Mouse (Mus musculus) B cell, adult 62 days (primary cell): Measurements from ENCODE around the gene Mink1. TPM values are rescaled to one million over a fixed set of nuclear protein-coding genes. Genes with fewer than 3 reads are reported as not detected.

Experiments used
- total RNA-seq: library from RNA; stranded (reverse); gene quantifications from 4 replicates; pipeline ENCODE4 v1.2.4, GENCODE M21; 2023

Gene Mink1
- 83.2 to 99.3 TPM (median 92.6 TPM) in 4 replicates for total RNA-seq

DNA sequence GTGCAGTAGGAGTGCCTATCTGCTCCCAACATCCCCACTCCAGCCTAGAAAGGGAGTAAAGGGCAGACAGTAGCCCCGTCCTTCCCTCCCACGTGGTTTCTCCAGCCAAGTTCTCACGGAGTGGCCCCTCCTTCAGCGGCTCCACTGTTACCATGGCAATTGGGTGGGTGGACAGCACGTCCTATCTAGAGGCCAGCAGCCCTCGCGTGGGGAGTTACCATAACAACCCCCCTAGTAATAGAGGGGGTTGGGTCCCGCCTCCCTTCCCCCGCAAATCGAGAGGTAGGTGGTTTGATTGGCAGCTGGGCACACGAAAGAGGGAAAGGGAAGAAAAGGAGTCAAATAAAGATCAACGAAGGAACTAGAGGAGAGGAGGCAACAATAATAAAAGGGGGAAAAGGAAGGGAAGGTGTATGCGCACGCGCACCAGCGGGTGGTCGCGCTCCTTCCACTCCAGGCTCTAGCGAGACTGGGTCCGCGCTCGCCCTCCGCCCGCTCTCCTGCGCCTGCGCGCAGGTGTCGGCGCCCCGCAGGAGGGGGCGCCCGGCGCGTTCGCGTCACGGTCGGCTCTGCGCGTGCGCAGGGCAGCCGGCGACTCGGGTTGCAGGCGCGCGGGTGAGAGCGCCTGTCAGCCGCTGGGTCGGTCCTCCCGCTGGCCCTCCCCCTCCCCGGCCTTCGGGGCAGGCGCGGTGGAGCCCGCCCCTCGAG, at the start of gene Mink1:
Mink1 (plus strand) TSS at position 595 of the 708 bp plus-strand sequence.

DNA sequence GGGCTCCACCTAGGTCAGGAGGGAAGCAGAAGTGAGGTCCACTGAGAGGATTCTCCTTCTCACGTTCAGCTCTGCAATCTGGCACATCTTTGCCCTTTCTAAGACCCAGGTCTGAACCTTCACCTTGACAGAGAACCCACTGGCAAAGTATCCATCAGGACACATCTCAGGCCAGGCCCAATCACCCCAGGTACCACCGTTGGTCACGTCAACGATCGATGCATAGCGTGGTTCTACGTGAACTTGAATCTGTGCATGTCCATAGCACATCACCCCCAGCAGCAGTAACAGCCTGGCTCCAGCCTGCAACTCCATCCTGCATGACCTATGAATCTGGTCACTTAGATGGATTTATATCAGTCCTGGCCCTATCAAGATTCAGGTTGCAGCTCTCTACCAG, 48.4 kb upstream of the Mink1 start, which contains the start of gene Vmo1:
Vmo1 (minus strand) TSS at position 329 of the 400 bp plus-strand sequence.

DNA sequence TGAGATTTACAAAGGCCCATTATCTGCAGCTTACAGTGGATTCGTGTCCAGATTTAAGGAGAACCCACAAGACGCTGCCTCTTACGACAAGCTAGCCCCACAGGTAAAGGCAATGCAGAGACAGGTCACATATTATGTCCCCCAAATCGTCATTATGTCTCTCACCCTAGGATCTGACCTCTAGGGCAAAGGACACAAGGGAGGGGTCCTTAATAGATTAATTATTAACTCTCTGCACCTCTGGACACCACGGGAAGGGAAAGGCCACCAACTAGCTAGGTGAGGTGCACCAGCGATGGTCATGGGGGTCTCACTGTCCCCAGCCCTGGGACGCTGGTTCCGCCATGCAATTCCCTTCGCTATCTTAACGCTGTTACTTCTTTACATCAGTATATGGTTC, 43.8 kb upstream of the Mink1 start, which contains the start of gene Gltpd2:
Gltpd2 (plus strand) TSS at position 274 of the 400 bp plus-strand sequence.

DNA sequence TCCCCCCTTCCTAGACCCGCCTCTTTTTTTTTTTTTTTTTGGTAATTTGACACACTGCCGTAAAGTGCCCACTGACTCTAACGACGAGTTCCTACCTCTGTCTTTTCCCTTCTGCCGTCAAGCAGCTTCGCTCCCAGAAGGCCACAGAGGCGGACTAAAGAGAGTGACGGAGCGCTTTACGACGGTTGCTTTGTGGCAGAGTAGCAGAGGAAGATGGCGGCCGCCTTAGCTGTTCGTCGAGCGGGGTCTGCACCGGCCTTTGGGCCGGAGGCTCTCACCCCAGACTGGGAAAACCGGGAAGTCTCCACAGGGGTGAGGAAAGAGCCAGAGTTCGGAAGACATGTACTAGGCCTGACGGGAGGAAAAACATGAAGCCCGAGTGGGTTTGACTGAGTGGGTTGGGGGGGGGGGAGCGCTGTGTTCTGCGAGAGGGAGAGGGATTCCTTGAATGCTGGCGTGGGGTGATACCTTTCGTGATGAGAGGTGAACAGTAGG, 37.5 kb upstream of the Mink1 start, which contains the start of gene Psmb6:
Psmb6 (plus strand) TSS at position 184 of the 495 bp plus-strand sequence.

DNA sequence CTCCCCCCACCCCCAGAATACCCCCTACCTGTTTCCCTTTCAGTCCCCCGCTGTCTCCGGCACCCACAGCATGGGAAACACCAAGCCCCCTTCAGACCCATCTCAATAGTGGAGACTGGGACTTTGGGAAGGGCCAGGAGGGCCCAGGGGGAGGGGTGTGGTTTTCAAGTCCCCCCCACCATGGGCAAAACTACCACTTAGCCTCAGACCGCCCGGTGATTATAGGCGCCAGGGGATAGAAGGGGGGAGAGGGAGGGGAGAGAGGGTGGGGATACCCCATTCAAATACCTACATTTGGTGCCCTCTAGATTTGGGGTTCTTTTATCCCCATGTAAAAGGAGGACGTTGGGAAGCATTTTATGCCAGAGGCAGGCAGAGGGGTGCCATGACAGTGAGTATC, 29.8 kb upstream of the Mink1 start, which contains the start of gene Gm40193:
Gm40193 (minus strand) TSS at position 101 of the 400 bp plus-strand sequence.

DNA sequence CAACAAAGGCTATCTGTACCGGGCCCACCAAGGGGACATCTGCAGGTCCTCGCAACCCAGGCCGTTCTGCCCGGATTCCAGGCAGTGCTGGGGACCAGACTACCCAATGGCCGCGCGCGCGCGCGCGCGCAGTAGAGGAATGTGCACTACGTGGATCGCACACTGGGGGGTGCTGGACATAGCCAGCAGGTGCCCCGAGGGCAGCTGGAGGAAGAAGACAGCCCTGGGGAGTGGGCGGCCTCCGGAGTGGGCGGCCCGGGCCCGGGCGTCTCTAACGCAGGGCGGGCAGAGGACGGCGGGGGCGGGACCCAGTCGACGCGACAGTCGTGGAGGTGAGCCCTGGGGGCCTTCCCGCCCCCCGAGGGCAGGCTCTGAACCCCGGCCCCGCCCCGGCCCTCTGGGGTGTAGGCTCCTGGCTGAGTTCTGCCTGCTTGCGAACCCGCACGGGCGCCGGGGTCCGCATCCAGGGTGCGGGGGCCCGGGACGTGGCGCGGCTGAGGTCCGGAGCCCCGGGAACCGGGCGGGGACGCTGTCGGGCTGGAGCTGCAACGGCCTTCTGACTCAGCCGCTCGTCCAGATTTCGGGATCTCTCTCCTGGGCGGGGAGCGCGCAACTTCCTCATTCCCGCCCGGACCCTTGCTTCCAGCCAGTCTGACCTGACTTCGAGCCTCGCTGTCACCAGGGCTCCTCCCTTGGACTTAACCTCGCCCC, 22.6 kb upstream of the Mink1 start, which contains the start of gene Pld2:
Pld2 (plus strand) TSS at position 188 of the 711 bp plus-strand sequence.

DNA sequence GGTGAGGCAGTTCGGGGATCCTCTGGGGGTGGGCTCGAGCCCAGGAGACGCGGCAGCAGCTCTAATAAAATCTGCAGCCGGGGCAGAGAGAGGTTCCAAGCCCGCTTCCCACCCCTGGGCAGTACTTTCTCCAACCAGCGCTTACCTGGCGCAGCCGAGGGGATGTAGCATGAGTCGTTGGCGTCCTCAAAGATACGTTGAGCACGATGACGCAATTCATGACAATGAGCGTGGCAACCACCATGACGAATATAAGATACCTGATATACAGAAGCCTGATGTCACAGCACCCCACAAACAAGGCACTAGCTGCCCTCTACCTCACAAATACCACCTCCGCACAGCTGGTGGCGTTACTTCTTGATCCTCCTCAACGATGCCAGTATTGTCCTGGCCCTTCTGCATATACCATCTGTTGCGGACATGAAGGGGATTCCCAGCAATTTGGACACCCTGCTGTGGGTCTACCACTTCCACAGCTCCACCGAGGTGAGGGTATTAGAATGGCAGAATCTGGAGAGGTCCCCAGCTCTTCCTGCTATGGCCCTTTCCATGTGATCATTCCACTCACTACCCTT, 52.9 kb downstream of the Mink1 start, which contains the start of gene 4930544D05Rik:
4930544D05Rik (plus strand) TSS at position 333 of the 578 bp plus-strand sequence.

DNA sequence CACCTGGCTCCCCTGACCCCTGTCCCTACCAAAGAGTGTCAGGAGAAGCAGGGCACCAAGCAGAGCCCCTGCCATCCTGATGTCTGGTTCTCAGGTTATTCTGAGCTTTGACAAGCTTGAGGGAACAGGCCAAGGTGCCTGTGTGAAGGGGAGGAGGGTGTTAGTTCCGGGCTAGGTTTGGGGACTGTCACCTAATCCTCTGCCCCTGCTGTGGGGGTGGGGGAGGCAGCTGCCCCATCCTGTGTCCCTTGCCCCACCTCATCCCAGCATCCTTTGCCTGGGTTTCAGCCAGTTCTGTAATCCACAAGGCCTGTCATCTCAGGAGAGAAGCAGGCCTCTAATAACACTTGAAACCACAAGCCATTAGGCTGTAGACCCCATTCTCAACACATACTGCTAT, 56.4 kb downstream of the Mink1 start, which contains the start of gene Chrne:
Chrne (minus strand) TSS at position 116 of the 400 bp plus-strand sequence.

DNA sequence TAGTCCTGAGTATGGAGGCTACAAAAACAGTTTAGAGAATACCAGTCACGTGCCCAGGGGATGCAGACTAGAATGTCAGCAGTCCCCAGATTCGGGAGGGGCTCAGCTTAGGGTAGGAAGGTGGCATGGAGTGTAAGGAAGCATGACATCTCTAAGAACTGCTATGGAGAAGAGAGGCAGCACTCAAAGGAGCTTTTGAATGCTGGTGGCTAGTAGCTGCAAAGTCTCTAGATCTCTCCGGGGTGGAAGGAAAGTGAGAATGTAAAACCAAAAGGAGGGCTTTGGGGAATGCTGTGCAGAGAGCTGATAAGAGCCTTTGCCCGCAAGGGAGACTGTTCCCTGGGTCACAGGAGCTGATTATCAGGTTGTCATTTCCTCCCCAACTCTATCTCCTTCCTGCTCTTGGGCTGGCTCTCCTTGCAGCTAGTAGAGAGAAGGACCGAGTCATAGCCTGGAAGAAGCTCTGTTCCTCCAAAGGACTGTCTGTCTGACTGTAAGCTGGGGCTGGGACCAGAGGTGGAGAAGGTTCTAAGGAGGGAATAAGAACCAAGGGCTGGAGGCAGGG, 76.1 kb downstream of the Mink1 start, which contains the start of gene Gp1ba:
Gp1ba (plus strand) TSS at position 409 of the 565 bp plus-strand sequence.

DNA sequence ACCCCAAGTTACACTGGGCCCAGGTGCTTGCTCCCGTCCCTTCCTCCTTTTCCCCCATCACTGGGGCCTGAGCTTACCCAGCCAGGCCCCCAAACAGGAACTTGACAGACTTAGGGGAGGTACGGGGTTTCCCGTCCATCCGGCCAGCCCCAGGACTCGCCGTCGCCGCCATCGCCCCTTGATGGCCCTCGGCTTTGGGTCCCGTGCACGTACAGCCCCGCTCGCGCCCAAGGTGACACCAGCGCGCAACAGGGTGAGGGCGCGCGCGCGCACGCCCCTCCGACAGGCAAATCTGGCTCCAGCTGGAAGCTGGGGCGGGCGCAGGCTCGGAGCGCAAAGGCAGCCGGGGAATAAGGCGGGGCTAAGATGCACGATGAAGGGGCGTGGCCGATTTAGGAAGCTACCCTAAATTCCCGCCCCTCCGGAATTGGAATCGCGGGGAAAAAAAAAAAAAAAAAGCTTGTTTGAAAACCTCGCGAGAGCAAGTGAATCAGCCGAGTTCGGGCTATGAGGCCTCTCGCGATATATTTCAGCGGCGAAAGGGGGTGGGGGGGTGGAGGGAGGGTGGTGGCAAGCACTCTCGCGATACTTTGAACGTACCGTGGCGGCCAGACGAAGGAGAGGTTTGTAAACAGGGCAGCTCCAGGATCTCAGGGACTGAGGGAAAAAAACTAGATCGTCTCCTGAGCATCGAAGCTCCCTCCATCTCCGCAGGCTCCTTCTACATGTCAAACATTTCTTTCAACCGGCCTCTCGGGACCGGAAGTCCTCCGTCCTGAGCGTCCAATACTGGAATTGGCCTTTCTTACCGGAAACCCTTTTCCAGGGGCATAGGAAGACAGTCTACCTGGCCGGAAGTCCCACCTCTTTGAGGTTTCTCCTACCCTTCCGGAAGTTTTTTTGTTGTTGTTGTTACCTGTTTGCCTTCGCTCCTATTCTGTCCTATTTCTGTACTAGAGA, 84.3 kb downstream of the Mink1 start, which contains the start of the genes Rnf167 and Slc25a11:
Rnf167 (plus strand) TSS at position 545 of the 960 bp plus-strand sequence.
Slc25a11 (minus strand) TSS at position 789 of the 960 bp plus-strand sequence.

DNA sequence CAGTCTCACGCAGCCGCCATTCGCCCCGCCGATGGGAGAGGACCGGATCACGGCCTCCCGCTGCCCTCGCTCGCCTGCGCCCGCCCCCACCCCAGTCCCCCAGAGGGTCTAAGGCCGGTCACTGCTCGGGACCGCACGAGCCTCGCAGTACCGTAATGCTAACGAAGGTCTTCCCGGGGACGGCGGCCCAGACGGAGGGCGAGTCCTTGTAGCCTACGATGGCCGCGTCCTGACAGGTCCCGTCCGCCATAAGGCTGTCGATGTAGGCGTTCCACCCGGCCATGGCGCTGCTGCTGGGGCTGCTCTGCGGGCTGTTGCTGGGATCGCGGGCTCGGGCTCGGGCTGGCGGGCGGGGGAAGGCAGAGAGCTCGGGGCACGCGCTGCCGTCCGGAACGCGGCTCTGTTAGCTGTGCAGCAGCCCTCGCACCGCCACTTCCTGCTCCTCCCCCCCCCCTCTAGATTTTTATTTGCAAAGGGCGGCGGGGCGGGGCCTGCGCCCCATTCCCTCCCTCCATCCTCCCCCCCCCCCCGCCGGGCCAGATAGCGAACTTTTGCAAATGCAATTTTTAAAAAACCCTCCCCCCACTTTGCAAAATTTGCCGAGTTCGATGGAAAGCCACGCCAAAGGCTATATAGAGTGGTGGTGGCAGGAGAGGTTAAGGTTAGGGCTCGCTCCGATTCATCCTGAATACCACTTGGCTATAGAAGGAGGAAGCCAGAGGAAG, 91.7 kb downstream of the Mink1 start, which contains the start of gene Pfn1:
Pfn1 (minus strand) TSS at position 447 of the 725 bp plus-strand sequence.

DNA sequence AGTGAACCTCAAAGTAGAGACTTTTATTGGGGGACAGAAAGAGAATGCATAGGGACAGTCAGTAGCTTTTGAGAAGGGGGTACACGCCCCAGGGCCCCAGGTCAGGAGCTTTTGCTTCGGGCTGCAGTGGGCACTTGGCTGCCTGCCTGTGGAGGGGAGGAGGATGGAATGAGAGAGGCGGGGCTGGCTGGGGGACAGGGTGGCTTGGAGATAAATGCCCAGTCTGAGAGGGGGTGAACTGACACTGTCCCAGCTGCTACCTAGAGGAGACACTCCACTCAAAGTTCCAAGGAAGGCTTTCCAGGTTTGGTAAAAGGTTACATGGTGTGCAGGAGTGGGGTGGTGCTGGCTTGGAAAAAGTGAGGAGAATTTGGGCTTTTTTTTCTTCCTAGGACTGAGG, 94.3 kb downstream of the Mink1 start, which contains the start of gene Eno3:
Eno3 (plus strand) TSS at position 239 of the 400 bp plus-strand sequence.

Other genes with a start within 250 kb of the Mink1 start
- gene Alox12e, start 240.3 kb upstream of the Mink1 start, total RNA-seq, result not detected in 4 replicates
- 2.2 TPM in 1 of 4 replicates, not detected in the others for gene Alox15, start 210.8 kb upstream of the Mink1 start, total RNA-seq
- gene Pelp1, start 152.8 kb upstream of the Mink1 start, total RNA-seq, result 26.2 to 28.3 TPM (median 27.4 TPM) in 4 replicates
- 96.8 to 105 TPM (median 102 TPM) in 4 replicates for gene Arrb2, start 130.2 kb upstream of the Mink1 start, total RNA-seq
- 41.2 to 54.4 TPM (median 43.1 TPM) in 4 replicates for gene Med11, start 111.0 kb upstream of the Mink1 start, total RNA-seq
- gene Zmynd15, start 103.4 kb upstream of the Mink1 start, total RNA-seq, result 0.41 to 3.1 TPM (median 0.87 TPM) in 4 replicates
- 8.6 to 11.2 TPM (median 9.8 TPM) in 4 replicates for gene Cxcl16, start 102.9 kb upstream of the Mink1 start, total RNA-seq
- not detected in 4 replicates for gene Tm4sf5, start 57.6 kb upstream of the Mink1 start, total RNA-seq
- not detected in 4 replicates for gene Vmo1, start 48.3 kb upstream of the Mink1 start, total RNA-seq
- gene Gltpd2, start 43.7 kb upstream of the Mink1 start, total RNA-seq, result not detected in 4 replicates
- 123 to 130 TPM (median 128 TPM) in 4 replicates for gene Psmb6, start 37.5 kb upstream of the Mink1 start, total RNA-seq
- not detected in 4 replicates for gene Gm40193, start 29.9 kb upstream of the Mink1 start, total RNA-seq
- gene Pld2, start 22.8 kb upstream of the Mink1 start, total RNA-seq, result 3.6 to 6.9 TPM (median 4.8 TPM) in 4 replicates
- gene 4930544D05Rik, start 53.0 kb downstream of the Mink1 start, total RNA-seq, result not detected in 4 replicates
- 2.2 TPM in 1 of 4 replicates, not detected in the others for gene Chrne, start 56.3 kb downstream of the Mink1 start, total RNA-seq
- not detected in 4 replicates for gene Gp1ba, start 76.2 kb downstream of the Mink1 start, total RNA-seq
- gene Rnf167, start 84.4 kb downstream of the Mink1 start, total RNA-seq, result 191 to 209 TPM (median 198 TPM) in 4 replicates
- 63.0 to 77.8 TPM (median 66.3 TPM) in 4 replicates for gene Slc25a11, start 84.6 kb downstream of the Mink1 start, total RNA-seq
- 1,311 to 1,415 TPM (median 1,337 TPM) in 4 replicates for gene Pfn1, start 91.8 kb downstream of the Mink1 start, total RNA-seq
- 27.9 to 35.0 TPM (median 31.9 TPM) in 4 replicates for gene Eno3, start 94.3 kb downstream of the Mink1 start, total RNA-seq
- 34.1 to 44.3 TPM (median 40.2 TPM) in 4 replicates for gene Spag7, start 106.5 kb downstream of the Mink1 start, total RNA-seq
- gene Camta2, start 125.2 kb downstream of the Mink1 start, total RNA-seq, result 60.2 to 85.3 TPM (median 65.6 TPM) in 4 replicates
- 1.4 to 2.5 TPM (median 2.2 TPM) in 4 replicates for gene Inca1, start 137.3 kb downstream of the Mink1 start, total RNA-seq
- gene Kif1c, start 137.7 kb downstream of the Mink1 start, total RNA-seq, result 27.1 to 33.9 TPM (median 29.3 TPM) in 4 replicates
- 1.9 to 2.7 TPM (median 2.2 TPM) in 4 replicates for gene Zfp3, start 201.3 kb downstream of the Mink1 start, total RNA-seq
- 22.2 to 27.1 TPM (median 23.6 TPM) in 4 replicates for gene Scimp, start 249.7 kb downstream of the Mink1 start, total RNA-seq